Mouse (Mus musculus) heart, postnatal 36 days (tissue): ENCODE measurements around the gene Fbxw4. TPM values are rescaled to one million over a fixed set of nuclear protein-coding genes. Genes with fewer than 3 reads are reported as not detected.

Experiments used
- DNase-seq, 2 experiments: peaks; one replicate each; pipeline ENCODE4 v3.0.0; 2021 to 2022
- intact Hi-C: fragments of 180-260 bp; cut with DNase I; formaldehyde crosslinking; loops from one replicate; pipeline ENCODE4 v1.15.1; 2025
- total RNA-seq, 2 experiments: library from RNA; stranded (reverse); gene quantifications; 2 replicates each; pipeline ENCODE4 v1.2.3; 2021

The Fbxw4 gene
- total RNA-seq, 2 experiments from 2014 or later, result 28.1 to 29.4 TPM

DNA sequence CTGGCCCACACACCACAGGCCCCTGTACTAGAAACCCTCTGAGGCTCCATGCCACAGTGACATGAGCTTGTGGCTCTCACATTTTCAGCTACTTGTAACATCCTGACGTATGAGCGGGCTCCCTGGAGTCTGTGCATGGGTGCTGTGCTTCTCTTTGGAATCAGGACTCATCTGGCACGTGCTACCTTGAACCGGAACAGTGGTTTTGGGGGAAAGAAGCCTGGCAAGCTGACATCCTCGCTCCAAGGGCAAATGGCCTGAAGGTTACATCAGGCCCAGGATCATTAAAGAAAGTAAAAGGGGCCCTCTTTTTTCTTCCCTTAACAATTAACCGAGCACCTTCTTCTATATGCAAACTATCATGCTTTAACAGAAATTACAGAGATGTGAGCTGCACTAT, 77.0 kb downstream of the Fbxw4 start:
- intact Hi-C loops, result no loop called here
- no peak for DNase-seq

DNA sequence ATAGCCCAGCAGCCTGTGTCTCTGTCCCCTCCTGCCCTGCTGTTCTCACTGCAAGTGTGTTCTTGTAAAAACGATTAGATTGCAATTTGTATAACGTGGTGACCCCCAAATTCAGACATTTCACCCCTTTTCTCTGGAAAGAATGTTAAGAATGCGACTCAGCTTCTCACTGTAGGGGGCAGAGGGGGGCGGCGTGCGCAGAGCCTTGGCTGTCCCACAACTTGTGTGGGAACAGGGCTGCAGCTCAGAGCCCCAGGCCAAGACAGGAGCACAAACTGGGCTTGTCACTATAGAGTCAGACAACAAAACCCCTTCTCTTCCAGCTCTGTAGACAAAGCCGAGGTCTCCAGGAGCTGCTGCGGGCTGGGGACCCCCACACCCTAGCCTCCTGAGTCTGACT, 78.0 kb downstream of the Fbxw4 start:
- intact Hi-C loops, result no loop called here
- DNase-seq, result no peak

DNA sequence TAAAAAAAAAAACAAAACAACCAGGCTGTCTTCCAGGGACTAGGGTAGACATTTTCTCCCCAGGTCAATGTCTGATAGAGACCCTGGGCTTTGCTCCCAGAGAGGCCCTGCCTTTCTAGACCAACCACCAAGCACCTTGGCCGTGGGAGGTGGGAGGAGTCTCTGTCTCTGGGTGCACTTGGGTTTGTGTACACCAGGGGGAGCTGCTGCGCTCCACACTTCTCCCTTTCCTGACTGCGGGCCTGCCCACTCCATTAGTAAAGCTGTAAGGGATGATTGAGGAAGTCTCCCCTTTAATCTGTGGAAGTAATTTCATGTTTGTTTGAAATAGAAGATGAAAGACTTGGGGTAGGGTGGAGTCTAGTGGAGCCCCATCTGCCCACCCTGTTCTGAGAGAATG, 78.9 kb downstream of the Fbxw4 start:
- intact Hi-C loops, result no loop called here
- peak in 1 of 2 experiments; percentile 55 for DNase-seq

DNA sequence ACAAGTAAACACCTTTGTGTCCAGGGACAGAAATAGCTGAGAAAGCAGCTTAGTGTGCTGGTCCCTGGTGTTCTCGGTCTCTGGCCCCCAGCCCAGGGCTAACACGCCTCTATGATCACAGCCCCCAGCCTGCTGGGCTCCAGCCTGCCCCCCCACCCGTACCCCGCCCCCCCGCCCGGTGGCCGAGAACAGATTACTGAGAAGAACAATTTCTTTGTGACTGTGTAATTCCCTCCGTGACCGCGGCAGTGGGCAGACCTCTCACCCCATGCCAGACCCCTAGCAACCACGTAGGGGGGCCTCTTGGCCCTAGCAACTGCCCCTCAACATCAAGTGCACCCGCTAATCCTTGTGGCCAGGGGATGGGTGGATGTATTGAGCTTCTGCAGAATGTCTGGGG, 79.9 kb downstream of the Fbxw4 start:
- no peak for DNase-seq
- intact Hi-C loops, result no loop called here

DNA sequence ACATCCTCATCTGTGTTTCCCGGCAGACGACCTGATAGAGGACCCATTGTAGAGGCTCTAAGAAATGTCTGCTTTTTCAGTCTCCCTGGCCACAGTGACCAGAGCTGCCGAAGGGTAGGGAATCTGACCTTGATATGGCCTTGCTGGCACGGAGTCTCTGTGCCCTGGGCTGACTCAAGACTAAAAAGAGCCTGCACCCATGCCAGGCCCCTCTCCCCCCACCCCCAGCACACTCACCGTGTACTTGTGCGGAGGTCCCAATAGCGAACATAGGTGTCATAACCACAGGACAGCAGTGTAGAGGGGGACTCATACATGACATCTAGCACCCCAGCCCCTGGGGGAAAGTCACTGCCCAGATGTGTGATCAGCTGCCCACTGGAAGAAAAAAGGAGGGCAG, 80.7 kb downstream of the Fbxw4 start:
- intact Hi-C loops, result no loop called here
- no peak for DNase-seq

DNA sequence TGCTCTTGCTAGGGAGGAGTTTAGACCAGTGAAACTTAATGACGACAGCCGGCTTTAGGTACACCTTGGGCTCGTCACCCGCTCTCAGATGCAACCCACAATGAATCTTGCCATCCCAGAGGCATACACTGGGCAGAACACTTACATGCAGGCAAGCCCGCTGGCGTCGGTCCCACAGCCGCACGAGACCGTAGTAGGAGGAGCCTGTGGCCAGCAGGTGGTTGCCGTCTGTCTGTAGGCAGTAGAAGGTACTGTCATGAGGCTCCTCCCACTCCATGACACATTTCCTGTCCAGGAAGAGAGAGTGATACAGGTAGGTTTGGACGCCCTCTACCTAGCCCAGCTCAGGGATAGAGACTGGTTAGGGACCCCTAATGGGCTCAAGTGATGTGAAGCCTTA, 81.1 kb downstream of the Fbxw4 start:
- intact Hi-C loops, result no loop called here
- peak in 1 of 2 experiments; percentile 37 for DNase-seq

DNA sequence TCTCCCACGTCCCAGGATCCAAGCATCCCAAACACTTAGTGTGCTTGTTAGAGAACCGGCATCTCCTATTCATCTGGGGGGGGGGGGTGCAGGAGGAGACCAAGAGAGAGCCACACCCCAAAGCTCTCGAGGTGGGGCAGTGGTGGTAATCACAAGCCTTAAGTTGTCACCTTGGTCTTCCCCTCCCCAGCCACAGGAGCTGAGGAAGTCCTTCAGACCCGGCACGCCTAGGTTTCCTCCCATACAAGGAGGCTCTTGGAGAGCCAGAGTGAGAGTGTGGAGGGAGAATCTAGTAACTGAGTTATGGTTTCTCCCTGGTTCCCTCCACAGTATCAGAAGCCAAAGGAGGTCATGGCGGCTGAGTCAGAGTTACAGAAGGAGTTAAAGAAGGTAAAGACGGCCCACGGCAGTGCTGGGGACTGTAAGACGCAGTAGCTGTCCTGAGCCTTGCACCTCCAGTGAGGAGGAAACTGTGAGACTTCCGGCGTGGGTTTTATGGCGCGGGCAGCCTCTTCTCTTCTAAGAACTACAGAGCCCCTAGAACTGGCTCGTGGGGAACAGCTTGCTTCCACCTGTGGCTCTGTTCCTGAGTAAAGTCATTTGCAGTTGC, 82.9 kb downstream of the Fbxw4 start:
- intact Hi-C loops, result no loop called here

DNA sequence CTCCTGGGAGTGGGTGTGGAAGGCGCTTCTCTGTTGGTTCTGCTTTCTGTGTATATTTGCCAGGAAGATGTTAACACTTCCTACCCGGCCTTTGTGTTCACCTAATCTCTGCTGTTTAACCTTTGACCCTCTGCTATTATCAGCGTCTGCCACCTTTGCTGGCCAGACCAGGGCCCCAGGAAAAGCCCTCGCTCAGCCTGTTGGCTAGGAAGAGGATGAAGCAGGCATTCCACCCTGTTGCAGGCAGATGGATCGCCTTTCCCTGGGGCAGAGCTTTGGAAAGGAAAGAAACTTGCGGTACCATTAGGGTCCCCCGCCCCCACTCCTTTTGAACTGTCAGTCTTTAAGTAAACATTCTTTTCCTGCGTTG, 84.5 kb downstream of the Fbxw4 start:
- DNase-seq, result no peak
- intact Hi-C loops, result loop anchor here (1.0 kb wide), 1 partner anchor 171 kb away; no protein-coding TSS in a partner anchor

More for the DNA sequence above, 82.9 kb downstream of the Fbxw4 start:
- DNase-seq, result no peak

DNA sequence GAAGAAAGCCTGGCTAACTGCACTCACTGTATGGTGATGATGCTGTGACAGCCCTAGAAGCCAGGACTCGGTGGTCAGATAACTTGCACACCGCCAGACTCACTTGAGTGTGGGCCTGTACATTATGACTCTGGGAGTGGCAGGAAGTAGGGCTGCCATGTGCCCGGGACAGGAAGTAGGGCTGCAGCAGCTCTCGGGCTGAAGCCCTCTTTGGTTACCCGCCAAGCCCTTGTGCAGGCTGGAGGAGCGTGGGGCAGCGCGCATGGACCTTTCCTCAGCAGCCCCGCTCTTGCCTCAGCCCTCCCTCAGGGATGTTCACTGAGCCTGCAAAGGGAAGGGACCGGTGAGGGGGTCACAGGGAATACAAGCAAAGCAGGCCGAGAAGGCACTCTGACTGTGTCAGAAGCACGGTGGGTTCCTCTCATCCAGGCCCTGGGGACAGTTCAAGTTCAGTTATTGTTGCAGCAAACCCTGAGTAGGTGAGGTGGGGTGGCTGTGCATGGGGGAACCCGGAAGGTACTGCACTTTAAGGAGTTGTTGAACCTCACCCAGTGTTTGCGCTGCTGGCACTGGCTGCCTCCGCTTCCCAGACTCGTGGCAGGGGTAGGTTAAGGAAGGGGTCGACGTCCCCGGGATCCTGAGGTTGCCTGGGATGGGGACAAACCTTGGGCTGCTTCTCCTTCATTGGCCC, 85.0 kb downstream of the Fbxw4 start:
- intact Hi-C loops, result loop anchor here (1.0 to 5.0 kb wide), 2 partner anchors 52 to 171 kb away; no protein-coding TSS in a partner anchor
- DNase-seq, result peak in 1 of 2 experiments; percentile 27

DNA sequence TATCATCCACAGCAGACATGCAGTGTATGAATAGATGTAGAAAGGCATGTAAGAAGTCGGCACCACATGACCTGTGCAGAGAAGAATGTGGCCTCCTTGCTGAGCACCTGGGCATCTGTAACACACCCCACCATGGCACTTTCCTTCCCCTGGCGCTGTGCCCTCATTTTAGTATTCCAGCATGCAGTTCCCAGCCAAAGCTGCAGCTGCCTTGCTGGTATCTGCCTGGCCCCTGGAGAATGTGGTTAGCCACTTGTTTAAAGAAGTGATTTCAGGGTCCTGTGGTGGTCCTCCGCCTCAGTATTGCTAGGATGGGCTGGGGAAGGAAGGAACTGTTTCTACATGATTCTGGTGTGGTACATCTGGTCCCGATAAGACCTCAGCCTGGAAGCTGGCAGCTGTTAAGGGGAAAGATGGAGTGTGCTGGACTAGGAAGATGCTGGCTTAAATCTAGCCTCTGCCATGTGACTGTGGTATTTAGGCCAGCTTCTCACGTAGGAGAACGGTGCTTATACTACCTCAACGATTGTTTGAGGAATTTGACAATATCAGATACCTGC, 85.7 kb downstream of the Fbxw4 start:
- intact Hi-C loops, result loop anchor here (5.0 kb wide), 1 partner anchor 53 kb away; no protein-coding TSS in a partner anchor
- DNase-seq, result no peak

DNA sequence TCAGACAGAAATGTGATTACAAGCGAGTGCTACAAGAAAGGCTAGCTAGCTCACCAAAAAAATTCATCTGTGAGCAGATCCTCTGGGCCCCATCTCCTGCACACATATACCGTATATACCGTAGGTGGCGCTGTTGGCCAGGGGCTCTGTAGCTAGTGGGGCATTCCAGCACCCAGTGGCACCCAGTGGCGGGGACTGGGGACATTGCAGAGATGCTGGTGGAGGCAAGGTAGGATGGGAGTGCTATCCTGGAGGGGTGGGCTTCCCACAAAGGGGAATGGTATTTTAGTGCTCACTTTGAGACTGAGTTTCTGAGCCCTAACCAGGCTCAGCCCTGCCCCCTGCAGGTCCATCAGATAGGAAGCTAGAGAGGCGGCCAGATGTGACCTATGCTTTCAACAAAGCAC, 86.2 kb downstream of the Fbxw4 start:
- intact Hi-C loops, result loop anchor here (5.0 kb wide), 1 partner anchor 53 kb away; no protein-coding TSS in a partner anchor
- peak; percentile 78 to 81 for DNase-seq

DNA sequence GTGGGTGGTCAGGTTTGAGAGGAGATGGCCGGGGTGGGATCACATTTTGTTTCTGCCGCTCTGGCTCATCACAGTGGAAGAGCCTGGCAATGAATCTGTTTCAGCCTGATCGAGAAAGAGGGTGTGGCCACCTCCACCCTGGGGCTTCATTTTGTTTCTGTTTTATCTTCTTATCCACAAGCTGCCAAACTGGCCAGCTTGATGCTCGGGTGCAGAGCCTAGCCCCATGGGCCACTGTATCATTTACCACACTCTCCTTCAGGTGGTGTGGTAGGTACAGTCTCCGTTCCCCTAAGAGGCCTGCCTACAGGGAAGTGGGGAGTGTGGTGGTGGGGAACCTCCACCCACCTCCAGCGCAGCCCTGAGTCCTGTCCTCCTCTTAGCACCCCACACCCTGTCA, 87.1 kb downstream of the Fbxw4 start:
- intact Hi-C loops, result loop anchor here (5.0 kb wide), 1 partner anchor 54 kb away; no protein-coding TSS in a partner anchor
- DNase-seq, result no peak

DNA sequence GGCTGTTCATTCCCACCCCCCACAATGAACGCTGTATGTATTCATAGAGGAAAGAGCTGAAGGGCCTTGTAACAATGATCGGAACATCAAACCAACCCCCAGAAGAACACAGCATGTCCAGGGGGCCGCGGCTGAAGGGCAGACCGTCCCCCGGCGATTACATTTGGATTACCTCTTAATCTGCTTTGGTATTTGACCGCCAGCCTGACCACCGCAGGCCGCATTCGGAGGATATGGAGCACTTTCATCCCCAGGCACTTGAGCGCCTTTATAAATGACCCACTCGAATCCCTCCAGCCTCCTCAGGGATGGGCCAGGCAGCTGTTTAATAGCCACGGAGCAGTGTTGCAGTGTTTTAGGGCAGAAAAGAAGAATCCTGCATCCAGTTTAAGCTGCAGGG, 92.7 kb downstream of the Fbxw4 start:
- DNase-seq, result no peak
- intact Hi-C loops, result no loop called here

DNA sequence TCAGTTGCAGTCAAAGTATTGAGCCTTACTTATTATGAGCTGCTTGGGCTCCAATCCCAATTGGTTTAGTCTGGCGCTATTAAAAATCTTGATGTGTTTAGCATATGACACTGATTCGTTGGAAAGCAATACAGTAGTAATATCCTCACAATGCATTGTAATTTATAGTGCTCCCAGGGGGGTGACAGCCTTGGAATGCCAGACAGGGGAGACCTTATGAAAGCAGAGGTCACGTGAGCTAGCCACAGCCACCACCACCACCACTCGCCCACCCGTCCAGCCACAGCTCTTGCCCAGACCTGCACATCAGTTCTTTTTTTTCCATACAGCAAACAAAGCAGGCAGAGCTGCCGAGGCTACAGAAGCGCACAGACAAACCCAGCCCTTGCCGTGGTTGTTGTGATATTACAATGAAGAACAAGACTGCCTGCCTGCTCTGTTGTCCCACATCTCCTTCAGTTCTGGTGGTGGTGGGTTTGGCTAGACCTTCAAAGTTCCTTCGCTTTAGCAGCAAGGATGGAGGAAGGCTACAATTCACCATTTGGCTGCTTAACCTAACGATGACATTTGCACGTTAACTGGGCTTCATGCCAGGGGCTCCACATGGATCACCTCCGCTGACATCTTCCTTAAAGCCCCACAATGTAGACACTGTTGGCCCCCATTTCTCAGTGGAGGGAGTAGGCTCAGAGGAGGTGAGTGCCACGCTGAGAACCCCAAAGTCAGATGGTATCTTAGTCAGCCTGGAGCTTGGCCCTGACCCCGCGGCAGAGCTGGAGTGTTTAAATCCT, 94.0 kb downstream of the Fbxw4 start:
- DNase-seq, result no peak
- intact Hi-C loops, result no loop called here

DNA sequence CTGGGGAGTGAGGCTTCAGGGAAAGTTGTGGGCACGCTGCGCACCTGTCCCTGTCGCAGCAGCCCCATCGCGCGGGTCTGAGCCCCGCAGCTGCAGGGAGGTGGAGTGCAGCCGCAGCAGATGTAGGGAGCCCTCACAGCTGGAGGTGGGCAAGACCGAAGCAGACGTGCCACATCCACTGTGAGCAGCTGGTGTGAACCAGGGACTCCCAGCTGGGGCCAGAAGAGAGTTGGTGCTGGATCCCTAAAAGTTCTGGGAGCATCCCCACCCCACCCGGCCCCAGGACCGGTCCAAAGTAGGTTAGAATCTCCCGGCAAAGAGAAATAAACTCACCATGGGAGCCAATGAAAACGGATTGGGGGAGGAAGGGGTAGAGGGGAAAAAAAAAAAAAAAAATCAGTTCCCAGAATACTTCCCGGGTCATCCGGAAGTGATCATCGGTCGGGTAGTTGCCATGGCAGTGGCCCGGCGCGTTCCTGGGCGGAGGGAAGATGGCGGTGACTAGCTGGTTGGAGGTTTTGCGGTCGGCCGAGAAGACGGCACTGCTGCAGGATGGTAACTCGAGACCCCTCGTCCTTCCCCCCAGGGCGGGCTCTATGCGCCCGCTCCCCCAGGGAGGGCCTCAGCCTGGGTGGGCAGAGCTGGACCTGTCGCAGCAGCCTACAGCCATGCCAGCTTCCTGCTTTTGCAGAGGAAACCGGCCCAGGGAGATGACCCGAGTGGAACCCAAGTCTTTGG, 99.8 kb downstream of the Fbxw4 start, which contains the start of the genes Poll and Gm17018:
TSS of gene Poll (minus strand) at position 379 of the 738 bp plus-strand sequence.
TSS of gene Gm17018 (plus strand) at position 463 of the 738 bp plus-strand sequence.
- intact Hi-C loops, result no loop called here

DNA sequence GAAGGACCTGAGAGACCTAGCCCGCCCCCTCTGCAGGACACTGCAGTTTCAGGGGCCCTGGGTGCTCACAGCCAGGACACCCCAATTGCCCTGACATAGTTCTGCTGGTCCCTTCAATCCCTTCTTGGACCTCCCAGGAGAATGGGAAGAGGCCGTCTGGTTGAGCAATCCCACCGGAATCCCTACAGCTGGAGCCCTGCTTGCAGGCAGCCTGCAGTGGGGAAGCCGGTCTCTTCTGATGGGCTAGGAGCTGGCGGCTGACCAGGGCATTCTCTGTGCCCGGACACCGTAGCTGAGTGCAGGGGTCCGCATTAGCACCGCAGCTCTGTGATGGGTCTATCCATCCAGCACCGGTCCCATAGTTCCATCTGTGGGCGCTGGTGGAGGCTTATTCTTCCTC, 106.0 kb downstream of the Fbxw4 start:
- intact Hi-C loops, result no loop called here
- DNase-seq, result no peak

More for the DNA sequence above, 99.8 kb downstream of the Fbxw4 start, which contains the start of the genes Poll and Gm17018:
- peak; percentile 83 to 87 for DNase-seq

DNA sequence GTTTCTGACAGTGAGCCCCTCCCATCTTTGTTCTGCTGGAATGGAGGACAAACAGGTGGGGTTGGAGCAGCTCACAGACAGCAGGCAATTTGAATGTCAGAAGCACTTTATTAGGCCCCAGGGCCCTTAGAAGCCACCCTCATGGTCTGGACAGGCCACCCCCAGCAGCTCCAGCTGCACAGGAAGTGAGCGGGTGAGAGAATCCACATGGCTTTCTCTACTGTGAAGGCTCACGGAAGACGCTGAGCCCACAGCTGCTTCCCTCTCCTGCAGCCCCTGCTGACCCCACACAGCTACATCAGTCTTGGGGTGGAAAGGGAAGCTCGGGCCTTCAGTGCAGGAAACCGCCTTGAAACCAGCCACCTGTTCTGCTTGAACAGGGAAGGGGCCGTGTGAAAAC, 107.9 kb downstream of the Fbxw4 start:
- intact Hi-C loops, result no loop called here
- DNase-seq, result no peak

DNA sequence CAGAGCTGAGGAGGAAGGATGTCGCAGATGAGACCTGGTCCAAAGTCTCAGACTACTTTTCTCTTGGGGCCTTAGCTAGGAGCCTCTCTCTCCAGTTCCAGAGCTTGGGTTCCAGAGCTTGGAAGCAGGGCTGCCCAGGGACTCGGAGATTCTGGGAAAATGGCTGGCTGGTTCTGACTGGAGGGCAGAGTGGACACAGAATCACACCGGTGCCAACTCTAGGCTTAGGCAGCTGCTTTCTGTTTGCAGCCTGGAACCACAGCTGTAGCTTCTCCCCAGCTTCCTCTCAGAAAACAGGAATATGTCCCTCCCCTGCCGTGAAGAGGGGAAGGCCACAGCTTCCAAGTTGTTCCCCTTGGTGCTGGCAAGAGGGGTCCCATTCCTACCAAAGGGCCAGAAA, 110.2 kb downstream of the Fbxw4 start:
- no peak for DNase-seq
- intact Hi-C loops, result loop anchor here (5.0 kb wide), 1 partner anchor 113 kb away; no protein-coding TSS in a partner anchor

DNA sequence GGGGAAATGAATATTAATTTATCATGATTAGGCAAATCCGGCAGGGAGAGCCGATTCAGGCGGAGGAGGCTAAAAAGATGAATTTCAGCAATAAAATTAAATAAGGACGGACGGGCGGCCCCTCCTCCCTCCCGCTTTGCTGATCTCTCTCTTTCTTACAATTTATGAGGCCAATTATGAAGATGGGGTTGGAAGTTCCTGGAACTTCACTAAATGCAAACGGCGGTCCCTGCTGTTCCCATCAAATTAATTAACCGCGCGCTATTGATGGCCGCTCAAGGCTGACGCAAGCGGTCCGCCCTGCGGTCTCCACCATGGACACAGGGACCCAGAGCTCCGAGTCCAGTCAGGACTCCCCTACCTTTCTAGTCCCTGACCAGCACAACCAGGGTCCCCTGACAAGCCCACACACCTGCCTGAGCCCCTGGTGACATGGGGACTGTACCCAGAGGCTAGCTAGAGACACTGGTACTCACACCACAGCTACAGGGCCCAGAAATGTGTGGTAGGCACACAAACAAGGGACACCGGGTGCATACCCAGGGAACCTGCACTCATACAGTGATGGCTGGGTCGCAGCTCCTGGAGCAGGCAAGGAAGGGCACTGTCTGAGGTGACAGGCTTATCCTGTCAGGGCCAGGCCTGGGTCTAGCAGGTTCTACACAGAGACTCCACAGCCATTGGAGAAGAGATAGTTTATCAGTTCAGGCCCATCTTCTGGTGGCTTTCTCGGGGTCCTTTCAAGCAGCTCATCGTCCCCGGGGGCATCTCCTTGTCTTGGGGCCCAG, 110.8 kb downstream of the Fbxw4 start:
- no peak for DNase-seq
- intact Hi-C loops, result loop anchor here (5.0 kb wide), 1 partner anchor 112 kb away; no protein-coding TSS in a partner anchor
